Mouse (Mus musculus) erythroblast, embryonic 14.5 days (primary cell): Measurements from ENCODE around the gene Btbd9.

ENCODE experiments used
- GATA1 ChIP-seq: IDR thresholded peaks from 2 replicates; pipeline ENCODE4 v1.6.1; 2012; ENCODE audit warnings: low read length, inconsistent platforms, mixed read lengths
- TAL1 ChIP-seq: IDR thresholded peaks from 3 replicates; pipeline ENCODE4 v1.6.1; 2012; ENCODE audit warnings: low read length, inconsistent platforms, mixed read lengths

- TF ChIP-seq TAL1 (no peak), GATA1 (no peak)
Observed at GRCm38 (mm10) chr17:30452363-30452762, 123.9 kb downstream of the Btbd9 start.
